Mouse (Mus musculus) hematopoietic stem cell, adult 5-6 weeks (primary cell): ENCODE measurements at regions not wholly inside any gene's neighbourhood (a gene's known extent, or its start where the extent isn't known, plus 50 kb on each side); places are given as distances from the start of the nearest gene placed in this dataset.

Source experiments
- ATAC-seq, 2 experiments: fragments of 125-278 bp in 1 of 2; replicated peaks in 1 of 2; 2 replicates each; pipeline ENCODE4 v1.8.0; 2016 to 2017; ENCODE audit warnings: inconsistent platforms in 2 of 2, mild to moderate bottlenecking in 2 of 2, moderate number of reproducible peaks in 2 of 2, low read depth in 1 of 2, moderate TSS enrichment in 1 of 2; ENCODE audit not compliant: low FRiP score in 2 of 2, poor library complexity in 2 of 2, severe bottlenecking in 2 of 2, insufficient read depth in 1 of 2, low TSS enrichment in 1 of 2

GRCm38 (mm10) chr13:70159065-70159464 lies 356.9 kb downstream of the Med10 start:
- no peak for ATAC-seq

DNA sequence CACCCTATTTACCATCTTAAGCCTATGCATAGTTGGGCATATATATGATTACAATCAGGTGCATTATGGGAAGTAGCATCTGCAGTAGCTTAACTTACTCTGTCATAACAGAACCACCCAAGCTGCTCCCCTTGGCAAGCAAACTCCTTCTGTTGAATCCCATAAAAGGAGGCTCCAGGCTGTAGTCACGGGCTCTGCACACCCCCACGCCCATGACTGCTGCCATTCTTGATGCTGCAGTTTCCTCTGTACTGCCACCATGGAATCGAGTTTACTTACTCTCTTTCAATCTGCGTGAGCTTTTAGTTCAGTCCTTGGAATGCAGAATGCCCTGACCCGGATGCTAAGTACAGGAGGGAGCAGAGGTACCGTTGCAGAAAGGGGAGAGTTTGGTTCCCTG lies 357.4 kb downstream of the Med10 start:
- no peak for ATAC-seq

- no peak for ATAC-seq
These were observed 359.9 kb downstream of the Med10 start for GRCm38 (mm10) chr13:70162115-70162514.

GRCm38 (mm10) chr13:70165511-70166225 lies 363.5 kb downstream of the Med10 start:
- no peak for ATAC-seq

GRCm38 (mm10) chr13:70167747-70168146 lies 365.6 kb downstream of the Med10 start:
- ATAC-seq = no peak

DNA sequence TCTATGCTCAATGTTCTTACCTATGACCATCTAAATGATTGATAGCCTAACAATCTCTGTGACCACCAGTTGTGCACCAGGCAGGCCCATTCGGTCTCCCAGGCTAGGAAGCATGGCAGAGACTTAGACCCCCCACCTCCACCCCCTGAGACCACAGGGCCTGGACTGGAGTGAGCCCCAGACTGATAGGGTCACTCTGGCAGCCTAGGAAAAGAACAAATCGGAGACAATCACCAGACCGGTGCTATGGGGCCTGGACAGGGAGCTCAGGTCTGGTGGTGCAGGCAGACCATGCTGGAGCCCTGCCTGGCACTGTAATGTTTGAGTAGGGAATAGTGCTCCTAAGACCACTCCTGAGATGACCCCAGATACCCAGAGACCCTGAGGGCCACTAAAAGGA lies 366.7 kb downstream of the Med10 start:
- no peak for ATAC-seq

DNA sequence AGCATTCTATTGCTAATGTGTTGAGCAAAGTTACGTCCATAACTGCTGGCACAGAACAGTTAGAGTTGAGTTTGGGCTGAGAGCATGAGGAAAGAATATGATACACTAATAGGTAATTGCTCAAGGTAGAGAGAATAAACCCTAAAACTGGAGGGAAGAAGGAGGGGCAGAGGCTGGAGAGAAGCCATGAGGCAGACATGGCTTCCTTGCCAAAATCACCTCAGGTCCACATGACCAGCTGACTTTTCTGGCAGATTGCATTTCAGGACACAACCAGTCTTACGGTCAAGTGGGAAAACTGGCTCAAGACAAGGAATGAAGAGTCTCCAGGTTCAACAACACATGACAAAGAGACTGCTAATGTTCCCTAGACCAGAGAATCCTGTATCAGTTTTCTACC lies 374.9 kb downstream of the Med10 start:
- ATAC-seq = no peak

DNA sequence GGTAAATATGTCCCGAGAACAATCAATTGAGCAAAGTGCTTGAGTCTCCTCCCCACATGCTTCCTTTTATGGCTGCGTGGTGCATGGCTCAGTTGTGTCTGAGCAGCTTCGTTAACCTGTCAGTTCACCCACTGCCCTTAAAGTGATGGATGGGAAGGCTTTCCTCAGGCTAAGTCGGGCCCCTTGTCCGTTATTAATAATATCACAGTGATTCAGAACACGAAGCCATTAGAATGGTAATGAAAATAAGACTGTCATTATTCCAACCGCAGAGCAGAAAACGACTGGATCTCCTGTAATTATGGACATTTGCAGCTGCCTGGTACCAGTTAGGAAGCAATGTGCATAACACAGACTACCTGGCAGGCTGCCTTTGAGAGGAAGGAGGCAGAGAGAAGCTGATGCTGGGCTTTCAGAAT lies 375.9 kb downstream of the Med10 start:
- ATAC-seq = no peak

GRCm38 (mm10) chr13:70190978-70191377 lies 388.8 kb downstream of the Med10 start:
- ATAC-seq = no peak

DNA sequence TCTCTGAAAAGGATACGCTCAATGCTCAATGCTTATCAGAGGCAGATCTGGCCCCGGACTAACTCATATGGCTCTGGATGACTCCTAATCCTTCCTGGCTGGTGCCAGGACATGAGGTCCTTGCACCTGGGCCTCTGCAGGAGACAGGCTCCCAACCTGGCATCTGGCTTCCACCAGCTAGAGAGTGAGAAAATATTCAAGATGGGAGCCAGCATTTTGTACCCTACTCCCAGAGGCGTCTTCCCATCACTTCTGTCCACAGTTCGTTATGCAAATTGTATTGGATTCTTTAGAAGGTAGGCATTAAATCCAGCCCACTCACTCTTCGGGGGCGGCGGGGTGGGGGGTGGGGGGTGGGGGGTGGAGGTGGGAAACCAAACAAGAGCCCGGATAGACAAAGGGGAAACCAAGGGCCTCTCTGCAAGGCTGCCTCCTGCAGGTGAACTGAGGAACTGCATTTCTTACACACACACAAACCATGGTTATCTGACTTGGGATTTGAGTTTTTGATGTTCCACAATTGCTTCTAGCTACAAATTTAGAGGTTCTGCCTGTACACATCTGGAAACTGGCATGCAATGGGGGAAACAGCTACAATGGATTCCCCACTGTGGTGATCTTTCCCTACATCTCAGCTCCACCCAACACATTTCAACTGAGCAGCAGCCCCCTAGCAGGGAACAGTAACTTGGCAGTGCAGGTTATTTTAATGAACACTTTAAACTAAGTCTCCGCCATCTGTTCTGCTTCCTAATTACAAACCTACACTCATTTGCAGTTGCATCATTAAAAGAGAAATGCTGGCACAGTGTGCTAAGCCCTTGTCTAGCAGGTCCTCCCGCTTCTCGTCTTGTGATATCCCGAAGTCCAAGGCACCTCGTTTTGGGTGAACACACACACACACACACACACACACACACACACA lies 390.2 kb downstream of the Med10 start:
- ATAC-seq = no peak

- no peak for ATAC-seq
These were observed 391.1 kb downstream of the Med10 start for GRCm38 (mm10) chr13:70193270-70193669.

DNA sequence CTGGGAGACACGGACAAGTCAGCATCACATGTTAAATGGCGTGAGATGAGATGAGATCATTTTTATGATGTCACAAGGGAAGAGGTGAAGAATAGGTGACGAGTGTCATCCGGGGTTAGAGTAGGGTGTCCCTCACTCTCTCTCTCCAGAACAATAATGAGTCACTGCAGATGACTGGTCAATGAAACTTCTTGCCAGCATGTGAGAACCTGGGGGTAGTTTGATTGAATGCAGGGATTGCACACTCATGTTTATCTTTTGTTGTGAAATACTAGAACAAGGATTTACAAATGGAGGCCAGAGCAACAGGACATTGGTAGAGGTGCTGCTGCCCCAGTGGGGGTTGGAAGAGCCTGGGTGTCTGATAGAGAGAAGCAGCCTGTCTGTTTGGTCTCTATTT lies 393.7 kb downstream of the Med10 start:
- ATAC-seq = no peak

- no peak for ATAC-seq
These were observed 396.4 kb downstream of the Med10 start for GRCm38 (mm10) chr13:70198638-70199037.

DNA sequence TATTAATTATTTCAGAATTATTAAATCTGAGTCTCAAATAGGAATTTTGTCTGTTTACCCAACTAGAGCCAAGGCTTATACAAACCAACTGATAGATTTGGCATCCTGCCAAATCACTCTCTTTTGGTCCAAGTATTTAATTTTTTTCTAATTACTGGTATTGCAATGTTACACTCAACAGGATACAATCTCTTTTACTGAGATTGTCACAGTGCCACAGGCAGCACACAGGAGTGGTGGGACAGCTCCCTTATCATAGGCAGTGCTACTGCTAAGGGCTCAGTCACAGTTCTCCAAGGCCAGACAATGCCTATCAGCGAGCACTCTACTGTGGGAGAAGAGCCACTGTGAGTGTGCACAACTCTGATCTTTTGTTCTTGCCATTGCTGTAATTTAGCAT lies 396.9 kb downstream of the Med10 start:
- no peak for ATAC-seq

DNA sequence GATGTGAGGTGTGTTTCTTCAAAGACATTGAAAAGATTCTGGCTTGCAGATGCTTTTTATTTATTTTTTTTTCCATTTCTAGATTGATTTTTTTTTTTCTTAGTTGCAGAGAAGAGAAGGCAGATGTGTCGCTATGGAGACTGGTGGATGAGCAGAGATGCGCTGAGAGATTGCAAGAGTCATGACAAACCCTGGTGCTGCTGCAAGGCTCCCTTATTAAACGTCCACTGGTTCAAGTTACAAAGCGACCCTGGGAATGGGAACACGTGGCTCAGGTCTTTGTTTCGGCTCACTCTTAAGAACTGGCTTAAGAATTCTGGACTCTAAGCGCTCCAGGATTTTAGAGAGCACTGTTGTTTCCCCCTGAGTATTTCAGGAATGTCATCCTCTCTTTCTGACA lies 403.1 kb downstream of the Med10 start:
- no peak for ATAC-seq

GRCm38 (mm10) chr13:70210158-70210557 lies 408.0 kb downstream of the Med10 start:
- ATAC-seq = no peak

GRCm38 (mm10) chr13:70213017-70213416 lies 410.8 kb downstream of the Med10 start:
- ATAC-seq = no peak

DNA sequence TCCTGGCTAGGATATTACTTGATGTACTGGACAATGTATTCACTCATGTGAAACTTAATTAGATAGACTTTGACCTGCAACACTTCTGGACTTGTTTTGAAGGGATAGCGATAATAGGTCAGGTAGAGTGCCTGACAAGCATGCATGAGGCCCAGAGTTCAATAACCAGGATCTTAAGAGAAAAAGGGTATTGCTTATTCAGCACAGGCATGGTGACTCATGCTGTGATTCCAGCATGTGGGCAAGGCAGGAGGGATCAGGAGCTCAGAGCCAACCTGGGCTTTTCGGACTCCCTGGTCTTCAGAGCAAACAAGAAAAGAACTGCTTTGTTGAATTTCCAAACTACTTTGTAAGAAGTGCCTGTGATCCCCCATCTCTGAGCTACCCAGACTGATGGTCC lies 411.4 kb downstream of the Med10 start:
- ATAC-seq = no peak
